Mouse (Mus musculus): Measurements from ENCODE around the gene Csnk1e.

Csnk1e gene

DNA sequence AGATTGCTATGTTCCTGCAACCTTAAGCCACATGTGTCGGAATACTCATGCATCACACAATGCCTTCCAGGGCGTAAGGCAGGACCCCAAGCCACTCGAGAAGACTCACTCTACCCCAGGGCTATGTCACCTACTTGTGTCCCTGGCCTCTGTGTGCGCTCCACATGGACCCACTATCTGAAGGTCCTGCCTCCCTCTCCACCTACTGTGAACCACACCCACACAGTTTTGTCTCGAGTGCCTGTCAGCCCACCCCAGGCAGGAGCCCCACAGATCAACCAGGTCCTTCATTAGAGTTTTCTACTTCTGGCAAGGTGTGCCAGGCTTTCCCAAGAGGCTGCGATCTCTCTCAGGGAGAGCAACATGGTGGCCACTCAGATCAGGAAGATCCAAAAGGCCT, 60.1 kb downstream of the Csnk1e start:
- in situ Hi-C loops (cut with MboI, MseI): no loop called here

DNA sequence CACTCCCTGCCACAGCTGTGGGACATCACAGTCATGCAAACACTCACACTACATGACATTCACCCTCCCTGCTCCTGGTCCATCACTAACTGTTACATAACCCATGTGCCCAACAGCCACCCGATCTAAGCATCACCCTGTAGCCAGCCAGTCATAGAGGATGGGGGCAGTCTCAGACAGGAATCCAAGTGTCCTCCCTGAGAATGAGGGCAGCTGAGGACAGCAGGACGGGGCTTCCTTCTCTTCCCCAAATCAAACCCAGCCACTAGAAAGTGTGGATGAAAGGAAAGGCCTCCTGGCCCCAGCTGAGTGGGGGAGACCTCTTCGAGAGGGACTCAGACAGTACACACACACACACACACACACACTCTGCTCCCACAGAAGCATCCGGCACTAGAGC, 60.5 kb downstream of the Csnk1e start:
- in situ Hi-C loops (cut with MboI, MseI): no loop called here

DNA sequence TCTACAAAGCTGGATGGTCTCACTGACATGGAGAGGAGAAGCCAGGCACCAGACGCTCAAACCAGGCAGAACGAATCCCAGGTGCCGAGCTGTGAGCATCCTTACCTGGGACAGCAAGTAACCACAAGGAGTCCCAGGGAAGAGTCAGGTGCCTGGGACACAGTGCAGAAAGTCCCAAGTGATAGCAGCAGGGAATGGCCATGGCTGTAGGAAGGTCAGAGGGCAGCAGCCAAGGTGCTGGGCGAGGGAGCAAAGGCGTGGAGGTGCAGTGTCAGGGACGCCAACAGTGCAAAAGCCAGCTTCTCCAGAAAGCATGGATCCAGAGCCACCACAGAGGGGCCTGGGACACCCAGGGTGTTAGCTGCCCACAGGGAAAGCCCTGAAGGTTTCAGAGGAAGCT, 62.3 kb downstream of the Csnk1e start:
- in situ Hi-C loops (cut with MboI, MseI): no loop called here

DNA sequence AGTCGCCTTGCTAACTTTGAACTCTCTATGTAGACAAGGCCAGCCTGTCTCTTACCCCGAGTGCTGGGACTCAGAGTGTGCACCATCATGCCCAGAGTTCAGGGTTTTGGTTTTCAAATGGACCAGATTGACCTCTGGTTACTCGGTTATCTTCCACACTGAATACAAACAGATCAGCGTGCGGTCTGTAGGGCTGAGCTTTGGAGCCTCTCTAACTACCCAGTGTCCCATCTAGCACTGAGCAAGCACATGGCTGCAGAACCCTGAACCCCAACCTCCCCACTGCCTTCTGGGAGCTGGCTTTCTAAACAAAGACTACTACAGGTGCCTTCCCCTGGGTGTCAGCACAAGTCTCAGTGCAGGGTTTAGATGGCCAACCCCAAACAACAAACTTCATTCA, 62.8 kb downstream of the Csnk1e start:
- in situ Hi-C loops (cut with MboI, MseI): no loop called here

DNA sequence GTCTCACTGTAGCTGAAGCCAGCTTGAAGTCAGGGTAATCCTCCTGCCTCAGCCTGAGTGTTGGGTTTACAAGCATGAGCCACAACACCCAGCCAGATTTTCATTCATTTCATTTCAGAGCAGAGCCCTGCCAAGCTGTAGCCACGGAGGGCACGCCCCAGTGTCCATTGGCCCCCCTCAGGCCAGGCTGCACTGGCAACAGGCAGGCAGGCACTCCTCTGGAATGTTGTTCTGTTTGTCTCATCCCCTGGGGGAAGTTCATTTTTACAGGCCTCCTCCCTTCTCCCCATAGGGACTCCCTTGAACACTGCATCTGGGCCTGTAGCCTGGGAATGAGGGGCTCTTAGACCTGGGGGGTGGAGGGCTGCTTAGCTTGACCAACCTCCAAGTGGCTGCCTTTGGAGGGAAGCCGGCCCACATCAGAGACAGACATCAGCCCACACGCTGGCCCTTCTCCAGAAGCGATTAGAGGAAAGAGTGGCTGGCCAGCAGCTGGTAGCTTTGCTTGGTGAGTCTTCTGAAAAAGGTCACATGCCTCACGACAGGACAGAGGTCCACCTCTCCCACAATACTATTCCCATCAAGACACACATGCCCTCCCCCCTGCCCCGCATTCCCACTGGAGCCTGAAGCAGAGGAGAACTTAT, 63.8 kb downstream of the Csnk1e start:
- in situ Hi-C loops (cut with MboI, MseI): no loop called here

DNA sequence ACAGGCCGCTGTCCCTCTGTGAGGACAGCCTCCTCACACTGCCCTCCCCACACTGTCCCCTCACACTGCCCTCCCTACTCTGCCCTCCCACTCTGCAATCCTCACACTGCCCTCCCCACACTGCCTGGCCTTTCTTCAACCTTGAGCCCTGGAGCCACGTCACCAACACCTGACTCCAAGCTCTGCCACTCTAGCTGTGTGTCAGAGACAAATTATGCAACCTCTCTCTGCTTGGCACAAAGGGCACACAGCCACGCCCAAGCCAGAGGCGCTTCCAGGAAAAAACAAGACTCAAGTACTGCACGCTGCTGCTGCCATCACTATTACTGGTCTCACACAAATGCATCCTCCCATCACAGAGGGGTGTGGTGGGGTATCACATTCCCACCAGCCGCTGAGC, 64.9 kb downstream of the Csnk1e start:
- in situ Hi-C loops (cut with MboI, MseI): no loop called here

DNA sequence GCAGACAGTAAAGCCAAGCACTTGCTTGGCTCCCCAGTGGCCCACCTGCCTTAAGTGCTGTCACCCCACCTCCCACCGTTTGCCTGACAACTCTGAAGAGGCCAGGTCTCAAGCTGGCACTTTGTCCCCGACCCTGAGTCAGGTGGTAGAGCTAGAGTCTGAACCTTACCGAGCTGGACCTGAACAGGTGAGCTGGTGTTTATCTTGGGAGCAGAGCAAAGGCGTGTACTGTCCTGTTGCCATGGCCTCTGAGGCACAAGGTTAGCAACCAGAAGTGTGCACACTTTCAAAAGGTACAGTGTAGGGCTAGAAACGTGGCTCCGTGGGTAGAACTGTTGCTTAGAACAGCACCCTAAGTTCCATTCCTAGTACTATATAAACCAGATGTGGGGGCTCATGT, 67.2 kb downstream of the Csnk1e start:
- in situ Hi-C loops (cut with MboI, MseI): no loop called here

DNA sequence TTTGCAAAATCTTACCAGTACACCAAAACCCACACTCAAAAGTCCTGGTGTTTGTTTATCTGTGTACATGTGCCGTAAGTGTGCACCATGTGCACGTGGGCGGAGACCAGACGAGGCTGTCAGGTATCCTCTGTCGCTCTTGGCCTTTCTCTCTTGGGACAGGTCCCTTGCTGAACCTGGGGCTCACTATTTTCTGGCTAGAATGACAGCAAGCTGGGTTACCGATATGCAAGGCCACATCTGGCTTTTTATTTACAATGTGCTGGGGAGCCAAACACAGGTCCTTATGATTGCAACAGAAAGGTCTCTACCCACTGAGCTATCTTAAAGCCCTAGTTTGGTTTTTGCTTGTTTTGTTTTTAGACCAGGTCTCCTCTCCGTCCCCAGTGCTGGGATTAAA, 67.8 kb downstream of the Csnk1e start:
- in situ Hi-C loops (cut with MboI, MseI): no loop called here

DNA sequence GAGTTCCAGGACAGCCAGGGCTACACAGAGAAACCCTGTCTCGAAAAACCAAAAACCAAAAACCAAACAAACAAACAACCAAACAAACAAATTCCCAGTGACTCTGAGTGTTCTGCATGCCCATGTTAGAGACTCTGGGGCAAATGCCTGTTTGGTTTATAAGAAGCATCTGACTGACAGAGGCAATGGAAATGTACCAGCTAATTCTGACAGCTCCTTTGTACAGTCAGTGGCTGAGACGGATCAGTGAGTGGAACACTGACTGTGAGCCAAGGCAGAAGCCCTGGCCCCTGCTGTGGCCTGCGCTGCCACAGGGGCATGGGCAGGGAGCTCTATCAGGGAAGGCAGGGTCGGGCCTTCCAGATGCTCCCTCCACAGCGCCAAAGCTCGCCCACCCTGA, 68.3 kb downstream of the Csnk1e start:
- in situ Hi-C loops (cut with MboI, MseI): no loop called here

DNA sequence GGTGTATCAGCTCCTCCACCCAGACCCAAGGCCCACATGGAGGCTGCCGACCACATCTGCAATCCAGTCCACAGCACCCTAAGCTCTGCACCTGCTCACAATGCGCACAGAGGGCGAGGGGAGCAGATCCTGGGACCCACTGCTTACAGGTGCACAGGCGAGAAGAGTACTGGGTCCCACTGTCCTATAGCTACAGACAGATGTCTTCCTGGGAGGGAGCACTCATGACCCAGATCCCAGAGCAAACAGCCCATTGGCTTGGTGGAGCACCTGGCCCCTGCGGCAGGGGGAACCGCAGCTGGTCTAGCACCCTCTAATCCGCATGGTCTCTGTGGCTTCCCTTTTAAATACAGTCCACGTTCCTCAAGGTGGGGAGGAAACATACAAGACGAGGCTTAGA, 73.7 kb downstream of the Csnk1e start:
- in situ Hi-C loops (cut with MboI, MseI): no loop called here

DNA sequence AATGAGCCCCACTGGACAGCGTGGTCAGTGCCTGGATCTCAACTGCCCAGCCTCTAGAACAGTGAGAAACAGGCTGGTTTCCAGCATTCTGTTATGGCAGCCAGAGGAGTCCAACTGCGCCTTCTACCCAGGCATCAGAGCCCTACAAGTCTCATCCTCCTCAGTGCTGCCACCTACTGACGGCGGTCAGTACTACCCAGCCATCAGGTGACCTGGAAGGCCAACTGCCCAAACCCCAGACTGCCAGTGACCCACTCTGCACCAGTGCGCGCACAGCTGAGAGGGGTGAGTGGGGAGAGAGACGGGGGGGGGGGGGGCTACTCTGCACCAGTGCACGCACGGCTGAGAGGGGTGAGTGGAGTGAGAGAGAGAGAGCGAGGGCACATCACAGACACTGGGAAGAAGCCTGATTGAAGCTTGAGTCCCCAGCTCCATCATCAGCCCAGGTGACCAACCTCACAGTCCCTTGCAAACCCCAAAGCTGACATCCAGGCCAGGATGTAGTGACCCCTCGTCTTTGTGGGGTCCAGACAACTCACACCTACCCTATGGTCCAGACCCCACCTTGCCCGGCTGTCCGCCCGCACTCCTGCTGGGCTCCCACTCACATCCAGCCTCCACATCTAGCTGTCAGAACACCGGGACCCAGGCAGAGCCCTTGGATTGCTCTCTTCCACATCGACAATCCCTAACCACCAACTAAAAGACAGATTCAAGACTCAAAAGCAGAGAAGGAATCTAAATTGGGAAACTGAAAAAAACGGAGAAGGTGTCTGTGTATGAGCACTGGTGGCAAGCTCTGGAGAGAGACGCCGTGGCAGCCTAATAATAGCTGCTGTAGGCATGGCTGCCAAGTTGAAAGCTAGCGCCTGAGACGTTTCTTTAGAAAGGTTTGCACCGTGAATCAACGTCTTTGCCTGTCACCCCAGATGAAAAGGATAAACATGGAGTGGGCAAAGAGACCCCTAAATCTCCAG, 74.6 kb downstream of the Csnk1e start:
- in situ Hi-C loops (cut with MboI, MseI): no loop called here

DNA sequence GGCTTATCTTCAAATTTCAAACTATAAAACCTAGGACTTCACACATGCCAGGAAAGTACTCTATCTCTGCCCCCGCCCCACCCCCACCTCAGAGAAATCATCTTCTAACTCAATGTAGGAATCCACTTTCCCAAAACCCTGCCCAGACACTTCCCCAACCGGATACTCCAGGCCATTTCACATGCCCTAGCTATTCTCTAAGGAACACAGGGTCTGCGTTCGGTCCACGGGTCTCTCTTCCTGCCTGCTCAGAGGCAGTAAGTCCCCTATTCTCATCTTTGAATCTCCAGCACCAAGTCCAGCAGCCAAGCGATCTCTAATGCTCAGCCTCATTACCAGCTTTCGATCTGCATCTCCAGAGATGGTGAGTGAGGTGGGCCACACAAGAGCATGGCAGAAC, 75.7 kb downstream of the Csnk1e start:
- in situ Hi-C loops (cut with MboI, MseI): no loop called here

DNA sequence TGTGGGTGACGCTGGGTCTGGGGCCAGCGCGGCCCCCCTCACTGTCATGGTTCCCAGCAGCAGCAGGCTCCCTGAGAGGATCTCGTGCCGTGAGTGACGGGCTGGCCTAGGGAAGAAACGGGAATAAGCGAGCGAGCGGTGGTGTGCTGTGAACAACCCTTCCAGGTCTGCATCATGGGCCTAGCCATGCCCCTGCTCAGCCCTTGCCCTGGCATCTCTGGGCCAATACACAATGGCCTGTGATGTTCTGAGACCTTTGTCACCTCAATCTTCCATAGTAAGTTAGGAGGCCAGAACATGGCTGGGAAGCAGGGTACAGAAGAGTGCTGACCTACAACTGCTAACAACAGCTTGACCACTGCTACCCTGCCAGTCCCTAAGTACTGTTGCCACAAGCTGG, 76.8 kb downstream of the Csnk1e start:
- in situ Hi-C loops (cut with MboI, MseI): no loop called here

DNA sequence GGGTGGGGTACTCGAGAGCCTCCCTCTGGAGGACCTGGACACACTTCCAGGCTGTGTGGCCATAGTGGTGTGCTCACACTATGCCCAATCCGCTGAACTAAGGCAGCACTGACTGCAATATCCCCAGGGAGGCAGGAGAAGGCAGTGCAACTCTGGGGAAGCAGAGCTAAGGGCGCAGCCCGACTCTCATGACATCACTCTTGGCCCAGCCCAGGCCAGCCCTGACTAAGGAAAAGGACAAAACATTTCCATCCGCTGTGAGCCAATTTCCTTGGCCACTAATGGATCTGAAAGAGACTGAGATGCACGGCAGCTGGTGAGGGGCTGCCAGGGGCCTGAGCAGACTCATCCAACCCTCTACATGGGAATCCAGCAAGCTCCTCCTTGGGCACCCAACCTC, 77.7 kb downstream of the Csnk1e start:
- in situ Hi-C loops (cut with MboI, MseI): no loop called here

DNA sequence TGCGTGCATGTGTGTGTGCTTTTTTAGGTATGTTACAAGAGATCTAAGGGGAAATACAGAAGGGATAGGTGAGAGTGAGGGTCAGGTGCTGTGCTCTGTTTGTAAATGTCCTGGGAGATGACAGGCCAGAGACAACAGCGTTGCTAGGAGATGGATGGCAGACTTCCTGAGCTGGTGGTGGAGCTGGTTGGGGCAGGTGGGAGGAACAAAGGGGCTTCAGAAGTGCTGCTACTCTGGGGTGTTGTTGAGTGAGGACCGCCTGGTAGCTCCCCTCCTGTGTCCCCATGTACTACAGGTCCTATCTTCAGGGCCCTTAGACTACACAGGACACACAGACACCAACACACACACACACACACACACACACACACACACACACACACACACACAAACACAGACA, 80.6 kb downstream of the Csnk1e start:
- in situ Hi-C loops (cut with MboI, MseI): no loop called here

DNA sequence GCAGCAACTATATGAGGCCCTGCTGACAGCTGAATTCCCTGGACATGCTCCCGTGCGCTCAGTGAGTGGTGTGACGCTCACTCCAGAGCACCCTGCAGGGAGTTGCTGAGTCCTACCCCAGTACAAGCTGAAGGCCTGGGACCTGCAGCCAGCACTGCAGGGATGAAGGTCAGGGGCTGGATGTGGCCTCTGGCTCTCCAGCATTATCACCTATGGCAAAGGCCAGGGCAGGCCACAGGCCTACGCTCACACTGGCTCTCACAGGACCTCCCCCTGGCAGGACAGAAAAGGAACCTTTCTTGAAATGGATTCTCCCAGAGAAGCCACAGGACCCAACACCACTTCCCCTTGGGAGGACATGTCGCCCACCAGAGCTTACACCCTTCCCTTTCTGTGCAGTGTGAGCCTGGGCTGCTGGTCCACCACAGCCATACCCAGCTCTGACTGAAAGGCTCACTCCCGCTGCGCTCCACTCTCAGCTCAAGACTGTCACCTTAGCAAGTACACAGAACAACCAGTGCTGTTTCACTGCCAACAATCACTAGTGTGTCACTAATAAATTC, 85.0 kb downstream of the Csnk1e start:
- in situ Hi-C loops (cut with MboI, MseI): no loop called here

DNA sequence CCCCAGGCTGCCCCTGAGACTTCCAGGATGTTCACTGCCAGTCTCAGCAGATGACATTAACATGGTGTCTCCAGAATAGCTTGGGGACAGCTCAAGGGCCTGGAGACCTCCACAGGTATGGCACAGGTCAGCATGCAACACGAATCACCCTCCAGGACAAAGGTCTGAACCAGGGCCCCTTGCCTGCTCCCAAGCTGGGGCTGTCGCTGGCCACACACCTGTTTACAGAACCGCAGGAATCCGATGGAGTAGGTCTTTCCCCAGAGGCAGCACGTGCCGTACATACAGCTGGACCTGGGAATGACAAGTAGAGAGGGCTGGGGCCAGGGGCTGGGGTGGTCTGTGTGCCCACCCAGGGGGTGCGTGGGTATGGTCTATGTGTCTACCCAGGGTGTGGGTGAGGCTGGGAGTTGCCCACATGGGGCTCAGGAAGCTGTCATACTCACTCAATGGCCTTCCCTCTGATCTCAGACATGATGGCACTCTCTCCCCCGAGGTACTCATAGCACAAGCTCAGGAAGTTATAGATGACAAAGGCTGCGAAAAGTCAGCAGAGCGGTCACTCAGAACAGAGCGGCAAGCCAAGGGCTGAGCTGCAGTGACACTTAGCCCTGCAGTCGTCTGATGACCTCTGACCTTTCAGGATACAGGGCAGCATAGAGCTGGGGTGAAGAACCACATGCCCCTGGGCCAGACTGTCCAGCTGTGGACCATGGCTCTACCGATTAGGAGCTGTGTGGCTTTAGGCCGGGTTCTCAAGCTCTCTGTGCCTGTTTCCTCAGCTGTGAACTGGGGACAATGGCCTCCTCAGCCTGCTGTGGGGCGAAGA, 85.7 kb downstream of the Csnk1e start:
- in situ Hi-C loops (cut with MboI, MseI): no loop called here

DNA sequence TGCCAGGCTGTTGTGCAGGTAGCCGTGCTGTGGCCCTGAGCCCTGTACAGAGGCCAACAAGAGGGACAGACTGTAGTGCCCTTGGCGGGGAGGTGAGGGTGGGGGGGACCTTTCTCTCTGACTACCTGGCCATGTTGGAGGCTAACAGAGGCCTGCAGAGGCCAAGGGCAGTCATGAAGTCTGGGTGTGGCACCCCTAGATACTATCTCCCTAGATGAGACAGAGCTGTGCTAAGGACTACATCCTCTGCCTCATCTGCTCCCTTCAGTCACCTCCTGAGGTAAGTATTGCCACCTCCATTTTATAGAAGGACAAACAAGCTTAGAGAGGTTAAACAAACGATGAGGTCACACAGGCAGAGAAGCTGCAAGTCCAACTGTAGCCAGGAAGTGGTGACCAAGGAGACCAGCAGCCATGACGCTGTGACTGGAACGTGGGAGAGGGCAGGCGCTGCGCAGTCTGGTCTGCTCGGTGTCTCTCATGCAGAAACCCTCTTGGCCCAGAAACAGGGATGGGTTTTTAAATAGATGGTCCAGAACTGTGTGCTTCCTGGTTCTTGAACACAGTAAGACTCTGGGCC, 86.4 kb downstream of the Csnk1e start:
- in situ Hi-C loops (cut with MboI, MseI): no loop called here

DNA sequence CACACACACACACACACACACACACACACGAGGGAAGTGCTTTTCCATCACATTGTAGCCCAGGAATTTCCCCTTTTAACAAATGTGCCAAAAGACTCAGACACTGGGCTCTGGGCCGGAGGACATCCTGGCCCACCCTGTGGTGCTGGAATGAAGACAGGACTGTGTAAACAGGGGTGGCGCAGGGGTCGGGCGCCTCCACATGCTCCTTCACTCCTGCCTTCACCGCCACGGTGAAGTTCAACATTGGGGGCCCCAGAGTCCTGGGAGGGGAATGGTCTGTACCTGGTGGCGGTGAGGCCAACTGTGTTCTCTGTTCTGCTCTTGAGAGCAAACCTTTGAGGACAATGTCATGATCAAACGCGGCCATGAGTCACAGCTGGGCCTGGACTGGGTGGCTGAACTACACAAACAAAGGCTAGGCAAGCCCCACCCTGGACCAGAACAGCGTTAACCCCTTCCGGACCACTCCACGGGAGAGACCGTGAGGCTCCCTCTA, 87.0 kb downstream of the Csnk1e start:
- in situ Hi-C loops (cut with MboI, MseI): no loop called here

Data from regulatory T cell (primary cell).